Mouse (Mus musculus): Measurements from ENCODE around the gene Tmem217. TPM values are rescaled to one million over a fixed set of nuclear protein-coding genes. Genes with fewer than 3 reads are reported as not detected.

The Tmem217 gene
- polyA plus RNA-seq, 1 experiment, result not detected

GRCm38 (mm10) chr17:29554176-29554575, 2.0 kb upstream of the Tmem217 start:
- H3K4me2 ChIP-seq (ENCODE audit: low read depth), result no peak overlapping the region
- no peaks in the 10 kb centered on the region for H3K27me3 ChIP-seq (ENCODE audit: control insufficient read depth, insufficient read depth, insufficient read length)
- H3K36me3 ChIP-seq (ENCODE audit: control insufficient read depth, insufficient read depth), result no peaks in the 10 kb centered on the region
- H3K4me3 ChIP-seq, result no peak overlapping the region
- TF ChIP-seq CEBPB (IDR thresholded peaks at IDR 0.05; ENCODE audit: insufficient read depth, poor library complexity, severe bottlenecking) (no peak), MAX (IDR thresholded peaks at IDR 0.05; ENCODE audit: low read depth) (no peak), REST (IDR thresholded peaks at IDR 0.05; ENCODE audit: insufficient read depth, insufficient read length) (no peak), MYOD1 (IDR thresholded peaks at IDR 0.05; ENCODE audit: control insufficient read depth in 1 of 3, insufficient read length in 2 of 3, low read depth in 2 of 3) (no peak), TCF3 (IDR thresholded peaks at IDR 0.05; ENCODE audit: insufficient read length, low read depth) (no peak), TCF12 (IDR thresholded peaks at IDR 0.05; ENCODE audit: insufficient read depth, poor library complexity, severe bottlenecking) (no peak), USF1 (IDR thresholded peaks at IDR 0.05; ENCODE audit: low read depth) (no peak), SRF (IDR thresholded peaks at IDR 0.05; ENCODE audit: control insufficient read depth, insufficient read length, low read depth) (no peak), POLR2AphosphoS2 (IDR thresholded peaks at IDR 0.05; ENCODE audit: insufficient read length, low read depth) (no peak), POLR2A (IDR thresholded peaks at IDR 0.05; ENCODE audit: insufficient read length, low read depth) (no peak), MYOG (IDR thresholded peaks at IDR 0.05; ENCODE audit: control insufficient read depth in 1 of 3, insufficient read depth in 1 of 3, insufficient read length in 2 of 3, low read depth in 2 of 3) (no peak), E2F4 (IDR thresholded peaks at IDR 0.05; ENCODE audit: insufficient read depth) (no peak)
- no peak overlapping the region for H3ac ChIP-seq (ENCODE audit: control insufficient read depth, insufficient read length)
- H3K79me2 ChIP-seq (ENCODE audit: control insufficient read depth, insufficient read depth), result peaks cover 21% of the 10 kb centered on the region

DNA sequence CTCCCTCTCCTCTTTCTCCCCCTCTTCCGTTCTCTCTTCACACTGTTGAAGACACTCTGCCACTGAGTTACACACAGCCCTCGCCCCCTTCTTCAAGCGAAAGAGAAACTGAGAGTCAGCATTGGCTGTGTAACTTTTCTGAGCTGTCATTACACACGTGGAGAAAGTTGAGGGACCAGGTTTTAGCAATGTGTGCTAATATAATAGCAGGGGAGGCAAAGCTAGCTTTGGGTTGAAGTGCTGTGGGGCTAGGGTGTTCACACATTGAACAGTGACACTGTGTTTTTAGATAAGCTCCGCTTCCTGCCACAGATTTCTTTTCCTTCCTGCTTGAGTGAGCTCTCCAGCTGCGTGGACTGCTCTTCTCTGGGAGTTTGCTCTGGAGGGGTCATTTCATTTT, 1.2 kb downstream of the Tmem217 start:
- TF ChIP-seq REST (IDR thresholded peaks at IDR 0.05; ENCODE audit: insufficient read depth, insufficient read length), result no peak
- TF ChIP-seq CEBPB (IDR thresholded peaks at IDR 0.05; ENCODE audit: insufficient read depth, poor library complexity, severe bottlenecking), result no peak
- TF ChIP-seq MYOG (IDR thresholded peaks at IDR 0.05; ENCODE audit: control insufficient read depth in 1 of 3, insufficient read depth in 1 of 3, insufficient read length in 2 of 3, low read depth in 2 of 3), result no peak
- H3K4me3 ChIP-seq, result peak overlapping the region; percentile 73

DNA sequence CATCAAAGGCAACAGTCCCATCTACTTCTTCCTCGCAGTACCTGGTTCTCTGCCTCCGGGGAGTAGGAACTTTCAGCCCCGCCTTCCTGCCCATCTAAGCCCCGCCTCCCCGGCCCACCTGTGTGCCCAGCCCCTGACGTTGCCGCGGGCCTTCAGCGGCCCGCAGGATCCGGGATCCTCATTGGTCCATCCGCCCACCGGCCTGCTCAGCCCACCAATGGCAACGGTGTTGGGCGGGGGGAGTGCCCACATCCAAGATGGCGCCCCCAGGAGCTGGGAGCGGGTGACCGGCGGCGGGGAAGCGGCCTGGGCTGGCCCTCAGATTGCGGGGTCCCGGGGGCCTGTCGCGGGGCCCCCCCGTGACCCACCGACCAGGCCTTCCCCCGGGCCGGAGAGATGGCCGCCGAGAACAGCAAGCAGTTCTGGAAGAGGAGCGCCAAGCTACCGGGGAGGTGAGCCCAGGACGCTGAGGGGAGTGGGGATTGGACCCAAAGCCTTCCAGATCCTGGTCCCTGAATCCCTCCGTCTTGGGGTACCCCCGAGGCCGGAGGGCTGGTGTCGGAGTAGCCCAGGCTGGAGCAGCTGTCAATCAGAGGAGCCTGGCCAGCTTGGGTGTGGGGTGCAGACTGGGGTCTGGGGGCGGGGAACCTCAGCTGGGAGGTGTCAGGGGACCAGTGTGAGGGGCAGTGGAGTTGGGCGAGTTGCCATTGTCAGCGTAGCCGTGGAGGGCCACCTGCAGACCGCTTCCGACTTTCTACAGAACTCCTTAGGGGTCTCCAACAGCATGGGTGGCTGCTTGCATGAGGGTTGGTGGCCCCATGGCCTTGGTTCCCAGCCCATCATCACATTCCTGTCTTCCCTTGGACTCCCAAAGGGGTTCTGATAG, 2.4 kb downstream of the Tmem217 start, which contains the start of the genes Gm17657 and Tbc1d22b:
Gm17657 (minus strand) TSS at position 96 of the 886 bp plus-strand sequence.
Tbc1d22b (plus strand) TSS at position 243 of the 886 bp plus-strand sequence.
- H3K4me3 ChIP-seq, result peak within 1 kb of the TSS; percentile 73
- peaks cover 21% of the 10 kb centered on the region for H3K79me2 ChIP-seq (ENCODE audit: control insufficient read depth, insufficient read depth)
- TF ChIP-seq SRF (IDR thresholded peaks at IDR 0.05; ENCODE audit: control insufficient read depth, insufficient read length, low read depth), result no peak
- no peak for TF ChIP-seq CEBPB (IDR thresholded peaks at IDR 0.05; ENCODE audit: insufficient read depth, poor library complexity, severe bottlenecking)
- no peak for TF ChIP-seq E2F4 (IDR thresholded peaks at IDR 0.05; ENCODE audit: insufficient read depth)
- TF ChIP-seq TCF3 (IDR thresholded peaks at IDR 0.05; ENCODE audit: insufficient read length, low read depth), result no peak
- TF ChIP-seq MYOD1 (IDR thresholded peaks at IDR 0.05; ENCODE audit: control insufficient read depth in 1 of 3, insufficient read length in 2 of 3, low read depth in 2 of 3), result peak in 1 of 3 experiments; percentile 9
- peak in 1 of 3 experiments; percentile 41 for TF ChIP-seq MYOG (IDR thresholded peaks at IDR 0.05; ENCODE audit: control insufficient read depth in 1 of 3, insufficient read depth in 1 of 3, insufficient read length in 2 of 3, low read depth in 2 of 3)
- TF ChIP-seq USF1 (IDR thresholded peaks at IDR 0.05; ENCODE audit: low read depth), result no peak
- peak; percentile 67 for TF ChIP-seq POLR2A (IDR thresholded peaks at IDR 0.05; ENCODE audit: insufficient read length, low read depth)
- no peak for TF ChIP-seq MAX (IDR thresholded peaks at IDR 0.05; ENCODE audit: low read depth)
- TF ChIP-seq POLR2AphosphoS2 (IDR thresholded peaks at IDR 0.05; ENCODE audit: insufficient read length, low read depth), result no peak
- TF ChIP-seq TCF12 (IDR thresholded peaks at IDR 0.05; ENCODE audit: insufficient read depth, poor library complexity, severe bottlenecking), result no peak
- no peak for TF ChIP-seq REST (IDR thresholded peaks at IDR 0.05; ENCODE audit: insufficient read depth, insufficient read length)
- H3K4me2 ChIP-seq (ENCODE audit: low read depth), result peak within 1 kb of the TSS; percentile 92
- peak within 1 kb of the TSS; percentile 10 for H3ac ChIP-seq (ENCODE audit: control insufficient read depth, insufficient read length)
- no peaks in the 10 kb centered on the region for H3K27me3 ChIP-seq (ENCODE audit: control insufficient read depth, insufficient read depth, insufficient read length)
- no peaks in the 10 kb centered on the region for H3K36me3 ChIP-seq (ENCODE audit: control insufficient read depth, insufficient read depth)

More for the DNA sequence above, 1.2 kb downstream of the Tmem217 start:
- Histone ChIP-seq H3K27me3 (ENCODE audit: control insufficient read depth, insufficient read depth, insufficient read length) (no peaks in the 10 kb centered on the region), H3K36me3 (ENCODE audit: control insufficient read depth, insufficient read depth) (no peaks in the 10 kb centered on the region), H3ac (ENCODE audit: control insufficient read depth, insufficient read length) (no peak overlapping the region), H3K4me2 (ENCODE audit: low read depth) (peak overlapping the region; percentile 92), H3K79me2 (ENCODE audit: control insufficient read depth, insufficient read depth) (peaks cover 21% of the 10 kb centered on the region)

DNA sequence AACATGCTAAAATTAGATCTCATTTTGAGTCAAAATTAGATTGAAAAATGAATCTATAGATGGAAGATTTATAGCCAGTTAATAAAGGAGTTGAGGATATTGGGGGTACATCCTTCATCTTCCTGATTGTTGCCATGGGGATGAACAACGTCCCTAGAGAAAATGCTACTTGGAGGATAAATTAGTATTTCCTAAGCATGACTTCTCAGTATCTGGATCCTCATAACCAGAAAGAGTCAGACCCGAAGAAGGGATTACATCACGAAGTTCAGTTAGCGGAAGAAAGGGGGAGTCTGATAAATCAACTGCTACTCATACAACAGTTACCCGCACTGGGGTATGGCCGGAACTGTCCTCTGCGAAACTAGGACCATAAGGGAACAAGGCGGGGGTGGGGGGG, 3.2 kb downstream of the Tmem217 start:
- no peaks in the 10 kb centered on the region for H3K27me3 ChIP-seq (ENCODE audit: control insufficient read depth, insufficient read depth, insufficient read length)
- no peaks in the 10 kb centered on the region for H3K36me3 ChIP-seq (ENCODE audit: control insufficient read depth, insufficient read depth)
- no peak overlapping the region for H3K4me2 ChIP-seq (ENCODE audit: low read depth)
- H3K4me3 ChIP-seq, result peak overlapping the region; percentile 73
- TF ChIP-seq E2F4 (IDR thresholded peaks at IDR 0.05; ENCODE audit: insufficient read depth), result no peak
- no peak for TF ChIP-seq POLR2AphosphoS2 (IDR thresholded peaks at IDR 0.05; ENCODE audit: insufficient read length, low read depth)
- no peak for TF ChIP-seq CEBPB (IDR thresholded peaks at IDR 0.05; ENCODE audit: insufficient read depth, poor library complexity, severe bottlenecking)
- no peak for TF ChIP-seq SRF (IDR thresholded peaks at IDR 0.05; ENCODE audit: control insufficient read depth, insufficient read length, low read depth)
- TF ChIP-seq TCF12 (IDR thresholded peaks at IDR 0.05; ENCODE audit: insufficient read depth, poor library complexity, severe bottlenecking), result no peak
- TF ChIP-seq MAX (IDR thresholded peaks at IDR 0.05; ENCODE audit: low read depth), result no peak
- no peak for TF ChIP-seq USF1 (IDR thresholded peaks at IDR 0.05; ENCODE audit: low read depth)
- no peak for TF ChIP-seq MYOD1 (IDR thresholded peaks at IDR 0.05; ENCODE audit: control insufficient read depth in 1 of 3, insufficient read length in 2 of 3, low read depth in 2 of 3)
- TF ChIP-seq TCF3 (IDR thresholded peaks at IDR 0.05; ENCODE audit: insufficient read length, low read depth), result no peak
- no peak for TF ChIP-seq POLR2A (IDR thresholded peaks at IDR 0.05; ENCODE audit: insufficient read length, low read depth)
- no peak for TF ChIP-seq MYOG (IDR thresholded peaks at IDR 0.05; ENCODE audit: control insufficient read depth in 1 of 3, insufficient read depth in 1 of 3, insufficient read length in 2 of 3, low read depth in 2 of 3)
- no peak for TF ChIP-seq REST (IDR thresholded peaks at IDR 0.05; ENCODE audit: insufficient read depth, insufficient read length)
- peaks cover 21% of the 10 kb centered on the region for H3K79me2 ChIP-seq (ENCODE audit: control insufficient read depth, insufficient read depth)
- no peak overlapping the region for H3ac ChIP-seq (ENCODE audit: control insufficient read depth, insufficient read length)

Data from myocyte (in vitro differentiated cells).